Mouse (Mus musculus) lung, postnatal 25 days (tissue): ENCODE results near the gene Dtx4.

Experiments used
- DNase-seq: peaks from one replicate; pipeline ENCODE4 v3.0.0; 2022; ENCODE audit warnings: low spot score

Dtx4 gene

GRCm38 (mm10) chr19:12465530-12466144, 35.6 kb downstream of the Dtx4 start:
- DNase-seq = no peak

GRCm38 (mm10) chr19:12464674-12465073, 36.6 kb downstream of the Dtx4 start:
- peak; percentile 77 for DNase-seq

GRCm38 (mm10) chr19:12464127-12464526, 37.1 kb downstream of the Dtx4 start:
- DNase-seq = no peak

GRCm38 (mm10) chr19:12463722-12464035, 37.6 kb downstream of the Dtx4 start:
- DNase-seq = peak; percentile 82

- no peak for DNase-seq
Observed at GRCm38 (mm10) chr19:12462851-12463721, 38.2 kb downstream of the Dtx4 start.

- no peak for DNase-seq
Observed at GRCm38 (mm10) chr19:12460282-12461249, 40.7 kb downstream of the Dtx4 start, which contains the start of gene Mpeg1. TSS of gene Mpeg1 (plus strand) at chr19:12460779.

GRCm38 (mm10) chr19:12459516-12459915, 41.7 kb downstream of the Dtx4 start:
- no peak for DNase-seq

- DNase-seq = no peak
Observed at GRCm38 (mm10) chr19:12457401-12458066, 43.7 kb downstream of the Dtx4 start.

- peak; percentile 39 for DNase-seq
Observed at GRCm38 (mm10) chr19:12445014-12445413, 56.2 kb downstream of the Dtx4 start.

- no peak for DNase-seq
Observed at GRCm38 (mm10) chr19:12442560-12442959, 58.7 kb downstream of the Dtx4 start.

- DNase-seq = peak; percentile 43
Observed at GRCm38 (mm10) chr19:12440103-12440725, 61.0 kb downstream of the Dtx4 start.

- no peak for DNase-seq
Observed at GRCm38 (mm10) chr19:12439581-12439980, 61.7 kb downstream of the Dtx4 start.

GRCm38 (mm10) chr19:12435750-12436524, 65.3 kb downstream of the Dtx4 start:
- no peak for DNase-seq

GRCm38 (mm10) chr19:12435011-12435416, 66.2 kb downstream of the Dtx4 start:
- DNase-seq = peak; percentile 28

GRCm38 (mm10) chr19:12433033-12433432, 68.2 kb downstream of the Dtx4 start:
- DNase-seq = peak; percentile 65

GRCm38 (mm10) chr19:12427605-12428004, 73.6 kb downstream of the Dtx4 start, which contains the start of gene Pfpl:
TSS of gene Pfpl (plus strand) at chr19:12427905.
- DNase-seq = no peak

GRCm38 (mm10) chr19:12427101-12427500, 74.2 kb downstream of the Dtx4 start:
- no peak for DNase-seq

GRCm38 (mm10) chr19:12421680-12422079, 79.6 kb downstream of the Dtx4 start:
- no peak for DNase-seq

- no peak for DNase-seq
Observed at GRCm38 (mm10) chr19:12420555-12420954, 80.7 kb downstream of the Dtx4 start.

GRCm38 (mm10) chr19:12418312-12418711, 82.9 kb downstream of the Dtx4 start:
- DNase-seq = no peak
